Mouse (Mus musculus) heart, postnatal 0 days (tissue): ENCODE measurements around the gene Il17rd.

Experiments used
- CTCF ChIP-seq: IDR thresholded peaks from 2 replicates; pipeline ENCODE4 v1.5.1; 2016; ENCODE audit warnings: antibody characterized with exemption, control low read depth, low read depth
- EP300 ChIP-seq: IDR thresholded peaks from 2 replicates; pipeline ENCODE4 v1.6.1; 2016; ENCODE audit warnings: antibody characterized with exemption, low read depth

GRCm38 (mm10) chr14:27075909-27076521 lies 37.3 kb downstream of the Il17rd start:
- no peak for TF ChIP-seq CTCF
- no peak for TF ChIP-seq EP300
